Comparison of ENCODE assay signal across 18 mouse cellular contexts in the genomic region with DNA sequence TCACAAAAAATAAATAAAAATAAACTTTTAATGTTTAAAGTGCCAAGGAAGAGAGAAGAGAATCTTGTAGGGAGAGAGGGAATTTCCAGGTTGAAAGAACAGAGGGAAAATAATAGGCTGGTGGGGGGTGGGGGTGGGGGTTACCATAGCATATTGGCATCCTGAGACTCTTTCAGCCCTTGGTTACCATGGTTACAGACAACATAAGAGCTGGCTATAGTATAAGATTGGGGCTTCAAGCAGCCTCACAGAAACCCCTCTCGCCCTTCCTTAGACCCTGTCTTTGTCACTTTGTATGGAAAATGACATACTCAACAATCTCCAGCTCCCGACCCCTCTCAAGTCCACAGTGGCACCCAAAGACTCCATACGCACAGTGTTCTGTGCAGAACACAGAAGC. TPM values are rescaled to one million over a fixed set of nuclear protein-coding genes. Genes with fewer than 3 reads are reported as not detected.
DNase-seq lines count a peak whose midpoint lies in the region; ATAC-seq and TF ChIP-seq lines count a peak whose summit lies in the region.
"Had no signal": no experiment of that assay in that cellular context is flagged by ENCODE, and none has a peak within 500 bp of the region (broad histone marks: within the 10 kb centered on the region; RNA-seq: fewer than 3 reads in every experiment).

No protein-coding gene starts in this region.

- ATAC-seq in forebrain, embryonic 14.5 days = peak; percentile 35
- peak; percentile 52; the same call in 1 of the 2 replicates for ATAC-seq in hindbrain, postnatal 0 days
- ATAC-seq in neural tube, embryonic 13.5 days (ENCODE audit: low read depth) = peak; percentile 54; the same call in 1 of the 2 replicates

- H3K9me3 ChIP-seq in forebrain, embryonic 14.5 days (replicated peaks; ENCODE audit: control insufficient read depth, low read length) = no peaks in the 10 kb centered on the region
- no peaks in the 10 kb centered on the region for H3K9me3 ChIP-seq in hindbrain, postnatal 0 days (ENCODE audit: low read length)
- H3K9me3 ChIP-seq in neural tube, embryonic 13.5 days = no peaks in the 10 kb centered on the region
- H3K9me3 ChIP-seq: embryonic facial prominence, embryonic 12.5 days had no signal

- 6% methylated on average over 3 of the region's 3 CpGs for WGBS in forebrain, embryonic 14.5 days
- WGBS in hindbrain, postnatal 0 days = 13% methylated on average over 3 of the region's 3 CpGs
- 10% methylated on average over 3 of the region's 3 CpGs for WGBS in neural tube, embryonic 13.5 days

- peaks cover 75% of the 10 kb centered on the region for H3K4me1 ChIP-seq in forebrain, embryonic 14.5 days (ENCODE audit: control insufficient read depth, insufficient read depth, low read length)
- peaks cover 12% of the 10 kb centered on the region; the same call in 1 of the 2 replicates for H3K4me1 ChIP-seq in hindbrain, postnatal 0 days (ENCODE audit: insufficient read depth, low read length)
- peaks cover 70% of the 10 kb centered on the region for H3K4me1 ChIP-seq in neural tube, embryonic 13.5 days (replicated peaks)
- H3K4me1 ChIP-seq: embryonic facial prominence, embryonic 12.5 days; megakaryocyte, embryonic 14.5 days had no signal

- H3K4me2 ChIP-seq in forebrain, embryonic 14.5 days (ENCODE audit: low read length) = peak overlapping the region; percentile 27
- no peak overlapping the region for H3K4me2 ChIP-seq in hindbrain, postnatal 0 days (ENCODE audit: low read depth, low read length)
- peak overlapping the region; percentile 30 for H3K4me2 ChIP-seq in neural tube, embryonic 13.5 days
- H3K4me2 ChIP-seq: embryonic facial prominence, embryonic 12.5 days had no signal

- no peak overlapping the region for H3K4me3 ChIP-seq in forebrain, embryonic 14.5 days (ENCODE audit: low read depth, low read length)
- no peak overlapping the region for H3K4me3 ChIP-seq in hindbrain, postnatal 0 days (ENCODE audit: low read length)
- no peak overlapping the region for H3K4me3 ChIP-seq in neural tube, embryonic 13.5 days
- H3K4me3 ChIP-seq: embryonic facial prominence, embryonic 12.5 days; left cerebral cortex, adult 2 months had no signal

- peak overlapping the region; percentile 91 for H3K27ac ChIP-seq in forebrain, embryonic 14.5 days (ENCODE audit: low read depth, low read length)
- H3K27ac ChIP-seq in hindbrain, postnatal 0 days = no peak overlapping the region
- H3K27ac ChIP-seq in neural tube, embryonic 13.5 days (replicated peaks) = peak overlapping the region; percentile 72
- H3K27ac ChIP-seq: embryonic facial prominence, embryonic 12.5 days; left cerebral cortex, adult 2 months had no signal

- TF ChIP-seq CTCF in hindbrain, postnatal 0 days (IDR thresholded peaks at IDR 0.05; ENCODE audit: low read depth) = no peak

- H3K27me3 ChIP-seq in forebrain, embryonic 14.5 days (replicated peaks; ENCODE audit: control insufficient read depth, insufficient read depth, low read length) = no peaks in the 10 kb centered on the region
- H3K27me3 ChIP-seq in hindbrain, postnatal 0 days (ENCODE audit: insufficient read depth, low read length) = no peaks in the 10 kb centered on the region
- no peaks in the 10 kb centered on the region for H3K27me3 ChIP-seq in neural tube, embryonic 13.5 days
- H3K27me3 ChIP-seq: embryonic facial prominence, embryonic 12.5 days had no signal

- peak overlapping the region; percentile 4; the same call in 1 of the 2 replicates for H3K9ac ChIP-seq in forebrain, embryonic 14.5 days (ENCODE audit: low read length)
- no peak overlapping the region for H3K9ac ChIP-seq in hindbrain, postnatal 0 days (replicated peaks; ENCODE audit: low read length)
- no peak overlapping the region for H3K9ac ChIP-seq in neural tube, embryonic 13.5 days
- H3K9ac ChIP-seq: embryonic facial prominence, embryonic 12.5 days had no signal

- intact Hi-C loops in heart, postnatal 10 days (cut with DNase I) = no loop called here

- DNase-seq in embryo, embryonic 10.5 days (ENCODE audit: low spot score) = peak; percentile 75
- DNase-seq in forebrain, embryonic 14.5 days (ENCODE audit: low spot score) = peak; percentile 90
- DNase-seq in hindbrain, postnatal 0 days (ENCODE audit: low spot score) = peak; percentile 36
- DNase-seq in right cerebral cortex, adult 2 months (ENCODE audit: low spot score in 2 of 2) = no peak
- DNase-seq in heart, postnatal 10 days = no peak
- no peak for DNase-seq in ovary, adult 18-20 months (ENCODE audit: low spot score)
- DNase-seq: cerebellum, adult 2 months; kidney, adult 11 months; kidney, postnatal 25 days; lung, adult 18-20 months; spleen, adult 18-20 months had no signal

- no peaks in the 10 kb centered on the region; the same call in 1 of the 2 replicates for H3K36me3 ChIP-seq in forebrain, embryonic 14.5 days (ENCODE audit: control insufficient read depth, insufficient read depth, low read length)
- H3K36me3 ChIP-seq in hindbrain, postnatal 0 days (ENCODE audit: insufficient read depth, low read length) = no peaks in the 10 kb centered on the region
- no peaks in the 10 kb centered on the region for H3K36me3 ChIP-seq in neural tube, embryonic 13.5 days
- H3K36me3 ChIP-seq: embryonic facial prominence, embryonic 12.5 days; G1E had no signal

RNA-seq across cellular contexts. Expression of a gene that starts 13.7 kb away (rescaled TPM):
- 39.5 and 58.9 TPM in 2 replicates for polyA plus RNA-seq in forebrain, embryonic 14.5 days (2014; fragmentation: Nextera tagmentation; extraction: Ambion mirVana)
- total RNA-seq in hindbrain, postnatal 0 days (2014; rRNA removed) = 28.1 and 39.9 TPM in 2 replicates
- polyA plus RNA-seq in hindbrain, postnatal 0 days (2015; fragmentation: Nextera tagmentation; extraction: Ambion mirVana) = 31.5 and 32.2 TPM in 2 replicates
- polyA plus RNA-seq in neural tube, embryonic 13.5 days (2015; fragmentation: Nextera tagmentation; extraction: Ambion mirVana) = 27.2 and 30.3 TPM in 2 replicates
- total RNA-seq in heart, postnatal 10 days (2021) = under 1 TPM in 1 of 2 experiments, not detected in 1; 0.02 TPM
- polyA plus RNA-seq: C2C12; G1E; heart, postnatal 0 days had no signal

Comparison
In these comparisons a context has a peak if more than half of its experiments do, and no peak if none do; other contexts are left out.
1. DNase-seq: peak in embryo, embryonic 10.5 days (single experiment), forebrain, embryonic 14.5 days (single experiment) and hindbrain, postnatal 0 days (single experiment); none in right cerebral cortex, adult 2 months (0 of 2), heart, postnatal 10 days (0 of 2) and ovary, adult 18-20 months (single experiment).
2. Peak in every context shown above with its lines, with median percentiles within 50 percentile points of each other: ATAC-seq.